Mouse (Mus musculus) kidney, embryonic 14.5 days (tissue): ENCODE data around the gene Crtc2. TPM values are rescaled to one million over a fixed set of nuclear protein-coding genes. Genes with fewer than 3 reads are reported as not detected.
"Not testable (repeated sequence)": the region's sequence is repeated elsewhere in the genome, so short reads cannot be mapped to it uniquely, and the experiment has no call there.

ENCODE experiments used
- ATAC-seq: fragments of 200-750 bp; cut with Nextera tagmentation; 2 replicates; pipeline ENCODE4 v1.8.0; 2017; ENCODE audit warnings: moderate number of reproducible peaks, mild to moderate bottlenecking, moderate TSS enrichment, moderate library complexity; ENCODE audit not compliant: low FRiP score, low TSS enrichment
- H3K27ac ChIP-seq: fragments of 300-500 bp; sonication (generic); 2 replicates; pipeline ENCODE4 v1.5.1; 2014; ENCODE audit warnings: low read depth, mild to moderate bottlenecking, low read length, moderate library complexity, mixed read lengths
- H3K27me3 ChIP-seq: fragments of 300-500 bp; sonication (generic); 2 replicates; pipeline ENCODE4 v1.6.1; 2014; ENCODE audit warnings: mild to moderate bottlenecking, low read length; ENCODE audit not compliant: control insufficient read depth, insufficient read depth
- H3K36me3 ChIP-seq: fragments of 300-500 bp; sonication (generic); 2 replicates; pipeline ENCODE4 v1.6.1; 2014; ENCODE audit warnings: low read length, mixed read lengths; ENCODE audit not compliant: control insufficient read depth, insufficient read depth
- H3K4me1 ChIP-seq: fragments of 300-500 bp; sonication (generic); 2 replicates; pipeline ENCODE4 v1.6.1; 2014; ENCODE audit warnings: low read length, mixed read lengths; ENCODE audit not compliant: control insufficient read depth, insufficient read depth
- H3K4me2 ChIP-seq: fragments of 300-500 bp; sonication (generic); replicated peaks from 2 replicates; pipeline ENCODE4 v1.6.1; 2014; ENCODE audit warnings: low read depth, mild to moderate bottlenecking, low read length
- H3K4me3 ChIP-seq: fragments of 300-500 bp; sonication (generic); 2 replicates; pipeline ENCODE4 v1.5.1; 2014; ENCODE audit warnings: mild to moderate bottlenecking, low read length
- H3K9ac ChIP-seq: fragments of 300-500 bp; sonication (generic); 2 replicates; pipeline ENCODE4 v1.6.1; 2014; ENCODE audit warnings: low read depth, mild to moderate bottlenecking, low read length, moderate library complexity
- H3K9me3 ChIP-seq: fragments of 300-500 bp; sonication (generic); 2 replicates; pipeline ENCODE4 v1.6.1; 2016; ENCODE audit warnings: low read length; ENCODE audit not compliant: control insufficient read depth
- WGBS: fragments of 180-500 bp; shearing (Covaris S2); extraction: QIAGEN DNeasy Blood & Tissue Kit; methylation state at CpG from one replicate; pipeline ENCODE4 v1.1.7; 2014; 5-methylcytosine and 5-hydroxymethylcytosine counted together
- polyA plus RNA-seq: library from polyadenylated mRNA; unstranded; fragments of >200 nt; fragmentation: Nextera tagmentation; extraction: Ambion mirVana; gene quantifications from 2 replicates; pipeline ENCODE4 v1.2.1, GENCODE M21; 2014

Gene Crtc2
- polyA plus RNA-seq, 1 experiment from 2014 or later = 21.5 TPM

DNA sequence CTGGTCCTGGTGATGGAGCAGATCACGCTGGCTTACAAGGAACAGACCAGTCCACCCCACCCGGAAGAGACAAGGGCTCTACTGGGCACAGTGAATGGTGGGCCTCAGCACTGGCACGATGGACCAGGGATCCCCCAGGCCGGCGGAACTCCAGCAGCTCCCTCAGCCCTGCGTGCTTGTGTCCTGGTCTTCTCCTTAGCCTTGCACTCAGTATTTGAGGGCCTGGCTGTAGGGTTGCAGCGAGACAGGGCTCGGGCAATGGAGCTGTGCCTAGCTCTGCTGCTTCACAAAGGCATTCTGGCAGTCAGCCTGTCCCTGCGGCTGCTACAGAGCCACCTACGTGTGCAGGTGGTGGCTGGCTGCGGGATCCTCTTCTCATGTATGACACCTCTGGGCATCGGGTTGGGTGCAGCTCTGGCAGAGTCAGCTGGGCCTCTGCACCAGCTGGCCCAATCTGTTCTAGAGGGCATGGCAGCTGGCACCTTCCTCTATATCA, 2.2 kb upstream of the Crtc2 start:
- peaks cover 21% of the 10 kb centered on the region for H3K36me3 ChIP-seq
- 96% methylated on average over 9 of the region's 12 CpGs for WGBS
- not testable (repeated sequence) for ATAC-seq, H3K9me3 ChIP-seq, H3K9ac ChIP-seq, H3K4me3 ChIP-seq, H3K27me3 ChIP-seq, H3K27ac ChIP-seq, H3K4me2 ChIP-seq
- peaks cover 16% of the 10 kb centered on the region for H3K4me1 ChIP-seq

DNA sequence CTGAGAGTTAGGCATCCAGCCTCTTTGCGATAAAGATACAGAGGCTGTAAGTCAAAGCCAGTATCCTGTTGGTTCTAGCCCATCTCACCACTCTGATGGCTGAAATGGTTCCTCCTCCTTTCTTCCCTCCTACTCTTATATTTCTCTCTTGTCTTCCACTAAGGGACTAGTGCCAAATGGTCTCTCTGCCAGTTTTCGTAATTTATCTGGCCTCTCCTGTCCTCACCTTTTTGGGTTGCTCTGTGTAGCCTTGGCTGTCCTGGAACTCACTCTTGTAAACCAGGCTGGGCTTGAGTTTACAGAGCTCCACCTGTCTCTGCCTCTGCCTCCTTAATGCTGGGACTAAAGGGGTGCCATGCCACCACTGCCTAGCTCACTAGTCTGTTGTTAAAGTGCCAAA, 1.3 kb upstream of the Crtc2 start:
- 97% methylated on average over 2 of the region's 2 CpGs for WGBS
- peaks cover 13% of the 10 kb centered on the region for H3K4me1 ChIP-seq
- H3K27ac ChIP-seq, H3K4me3 ChIP-seq, H3K9me3 ChIP-seq, H3K9ac ChIP-seq, H3K4me2 ChIP-seq, H3K27me3 ChIP-seq, ATAC-seq: not testable (repeated sequence)
- H3K36me3 ChIP-seq = peaks cover 21% of the 10 kb centered on the region

DNA sequence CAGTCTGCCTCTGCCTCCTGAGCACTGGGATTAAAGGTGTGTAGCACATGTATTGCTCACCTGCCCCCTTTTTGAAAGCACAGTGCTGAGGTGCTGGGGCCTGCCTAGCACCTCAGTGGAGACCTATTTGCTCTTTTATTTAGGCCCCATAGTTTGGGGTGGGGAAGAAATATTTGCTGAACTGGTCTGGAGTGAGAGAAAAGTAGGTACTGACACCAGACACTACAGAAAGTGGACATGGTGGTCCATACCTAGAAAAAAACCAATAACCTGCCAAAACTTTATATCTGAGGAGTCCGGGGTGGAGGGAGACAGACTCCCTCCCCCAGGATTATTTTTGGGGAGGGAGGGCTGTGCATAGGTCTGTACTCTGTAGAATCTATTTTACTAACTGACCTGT, 789 bp upstream of the Crtc2 start:
- not testable (repeated sequence) for H3K27ac ChIP-seq, H3K9me3 ChIP-seq, H3K27me3 ChIP-seq, H3K4me2 ChIP-seq, H3K9ac ChIP-seq, H3K4me3 ChIP-seq
- peaks cover 12% of the 10 kb centered on the region for H3K4me1 ChIP-seq
- 0 out of 2 replicates have a peak, but pooled peaks have one; percentile 0 for ATAC-seq
- WGBS = 83% methylated on average over 1 of the region's 1 CpGs
- peaks cover 26% of the 10 kb centered on the region for H3K36me3 ChIP-seq

DNA sequence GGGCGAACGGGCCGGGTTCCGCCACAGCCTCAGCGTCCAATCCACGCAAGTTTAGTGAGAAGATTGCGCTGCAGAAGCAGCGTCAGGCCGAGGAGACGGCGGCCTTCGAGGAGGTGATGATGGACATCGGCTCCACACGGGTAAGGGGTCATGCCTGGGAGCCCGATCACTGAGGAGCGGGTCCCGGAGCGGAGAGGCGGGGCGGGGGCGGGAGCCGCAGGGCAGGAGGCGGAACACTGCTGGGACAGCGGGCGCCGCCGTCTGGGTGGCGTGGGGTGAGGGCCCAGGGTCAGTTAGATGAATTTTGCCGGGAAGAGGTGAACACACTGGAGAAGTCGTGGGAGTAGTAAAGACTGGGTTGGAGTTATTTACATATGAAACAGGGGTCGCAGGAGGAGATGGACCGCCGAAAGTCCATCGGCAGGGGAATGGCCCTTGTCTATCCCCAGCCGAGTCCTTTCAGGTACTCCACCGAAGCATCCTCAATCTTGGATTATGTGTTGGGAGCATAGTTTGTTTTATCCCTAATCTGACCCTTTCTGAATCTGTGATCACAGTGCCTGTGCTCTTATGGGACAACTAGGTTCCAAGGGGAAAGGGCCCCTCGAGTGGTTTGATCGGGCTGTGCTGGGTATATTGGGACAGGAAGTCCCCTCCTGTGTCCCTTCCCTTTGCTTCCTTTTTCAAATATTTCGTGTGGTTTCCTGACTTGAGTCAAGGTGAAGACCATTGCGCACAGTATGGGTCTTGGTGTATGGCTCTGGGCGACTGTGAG, 643 bp downstream of the Crtc2 start:
- H3K4me1 ChIP-seq = peaks cover 7% of the 10 kb centered on the region
- H3K36me3 ChIP-seq = peaks cover 37% of the 10 kb centered on the region
- H3K27ac ChIP-seq = peak overlapping the region; percentile 85
- H3K9ac ChIP-seq = peak overlapping the region; percentile 81
- H3K27me3 ChIP-seq = no peaks in the 10 kb centered on the region
- H3K4me2 ChIP-seq = peak overlapping the region; percentile 78
- WGBS = under 1% methylated on average over 41 of the region's 41 CpGs
- ATAC-seq = peak; percentile 69
- H3K4me3 ChIP-seq = peak overlapping the region; percentile 92
- no peaks in the 10 kb centered on the region for H3K9me3 ChIP-seq

DNA sequence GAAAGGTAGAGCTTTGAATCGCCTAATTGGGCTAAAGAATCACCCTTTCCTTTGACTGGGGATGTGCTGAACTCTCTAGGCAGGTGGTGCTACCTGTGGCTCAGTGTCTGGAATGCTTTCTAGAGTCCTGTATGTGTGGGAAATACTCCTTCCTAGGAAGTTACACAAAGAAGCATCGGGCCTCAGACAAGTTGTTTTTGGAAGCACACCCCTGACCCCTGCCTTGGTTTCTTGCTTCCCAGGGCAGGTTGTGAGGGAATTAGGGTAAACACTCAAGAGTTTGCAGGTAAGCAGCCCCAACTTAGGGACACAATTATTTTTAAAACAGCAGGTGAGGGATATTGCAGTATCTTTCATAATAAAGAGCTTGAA, 1.2 kb downstream of the Crtc2 start:
- H3K9ac ChIP-seq = peak overlapping the region; percentile 81
- 0% methylated on average over 2 of the region's 2 CpGs for WGBS
- H3K36me3 ChIP-seq = peaks cover 39% of the 10 kb centered on the region
- H3K4me1 ChIP-seq = peaks cover 7% of the 10 kb centered on the region
- H3K27ac ChIP-seq = no peak overlapping the region
- H3K27me3 ChIP-seq = no peaks in the 10 kb centered on the region
- H3K4me2 ChIP-seq = peak overlapping the region; percentile 78
- no peaks in the 10 kb centered on the region for H3K9me3 ChIP-seq
- no peak for ATAC-seq
- H3K4me3 ChIP-seq = peak overlapping the region; percentile 92

DNA sequence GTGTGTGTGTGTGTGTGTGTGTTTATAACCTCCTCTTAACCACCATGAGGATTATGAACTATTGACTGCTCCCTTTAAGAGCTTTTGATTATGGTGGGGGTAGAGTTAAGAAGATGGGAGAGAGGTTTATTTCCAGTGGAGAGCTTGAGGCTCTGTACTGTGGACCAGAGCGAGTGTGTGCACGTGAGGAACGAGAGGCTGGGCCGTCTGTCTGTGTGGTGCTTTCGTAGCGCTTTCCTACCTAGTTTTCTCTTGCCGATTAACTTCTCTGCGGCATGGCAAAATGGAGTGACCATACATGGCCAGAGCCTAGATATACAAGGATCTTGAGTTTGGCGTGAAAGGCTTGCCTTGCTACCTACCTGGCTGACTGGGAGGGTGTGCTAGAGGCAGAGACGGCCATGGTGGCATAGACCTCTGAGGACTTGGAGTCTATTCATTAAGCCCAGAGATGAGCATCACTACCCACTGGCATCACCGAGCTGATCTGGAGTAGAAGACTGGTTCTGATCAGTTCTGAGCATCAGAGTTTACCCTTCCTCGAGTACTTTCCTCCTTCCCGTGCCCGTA, 1.9 kb downstream of the Crtc2 start:
- no peak overlapping the region for H3K4me3 ChIP-seq
- no peaks in the 10 kb centered on the region for H3K9me3 ChIP-seq
- no peaks in the 10 kb centered on the region for H3K27me3 ChIP-seq
- no peak overlapping the region for H3K4me2 ChIP-seq
- H3K9ac ChIP-seq = peak overlapping the region; percentile 81; the same call in 1 of the 2 replicates
- no peak for ATAC-seq
- peaks cover 39% of the 10 kb centered on the region for H3K36me3 ChIP-seq
- no peak overlapping the region for H3K27ac ChIP-seq
- WGBS = 90% methylated on average over 14 of the region's 14 CpGs
- peaks cover 7% of the 10 kb centered on the region for H3K4me1 ChIP-seq

DNA sequence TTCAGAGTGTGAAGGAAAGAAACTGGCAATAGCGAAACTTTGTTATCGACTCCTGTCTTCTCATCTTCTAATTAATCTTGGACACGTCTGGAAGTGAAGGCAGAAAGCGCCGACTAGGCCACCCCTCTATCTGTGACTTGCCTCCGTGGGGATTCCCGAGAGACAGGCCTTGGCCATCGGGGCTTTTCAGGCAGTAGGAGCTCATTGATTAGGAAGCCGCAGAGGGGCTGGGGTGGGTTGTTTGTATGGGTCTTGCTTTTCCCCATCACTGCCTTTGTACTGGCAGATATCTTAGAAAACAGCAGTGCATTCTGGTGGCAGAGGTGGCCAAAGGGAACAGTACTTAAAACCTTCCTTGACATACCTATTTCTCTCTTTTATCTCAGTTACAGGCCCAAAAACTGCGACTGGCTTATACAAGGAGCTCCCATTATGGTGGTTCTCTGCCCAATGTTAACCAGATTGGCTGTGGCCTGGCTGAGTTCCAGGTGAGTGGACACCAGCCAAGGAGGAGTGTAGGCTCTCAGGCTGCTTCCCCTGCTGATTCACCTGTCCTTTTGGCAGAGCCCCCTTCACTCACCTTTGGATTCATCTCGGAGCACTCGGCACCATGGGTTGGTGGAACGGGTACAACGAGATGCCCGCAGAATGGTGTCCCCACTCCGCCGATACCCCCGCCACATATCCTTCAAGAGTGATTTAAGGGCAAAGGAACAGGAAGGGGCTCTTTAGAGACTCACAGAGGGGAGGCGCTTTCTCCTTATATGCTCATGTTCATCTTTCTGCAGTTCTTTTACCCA, 3.0 kb downstream of the Crtc2 start:
- Histone ChIP-seq H3K27ac (no peak overlapping the region), H3K27me3 (no peaks in the 10 kb centered on the region), H3K4me1 (peaks cover 7% of the 10 kb centered on the region), H3K4me3 (no peak overlapping the region), H3K9me3 (no peaks in the 10 kb centered on the region), H3K9ac (no peak overlapping the region), H3K4me2 (no peak overlapping the region), H3K36me3 (peaks cover 41% of the 10 kb centered on the region)
- 91% methylated on average over 19 of the region's 19 CpGs for WGBS
- no peak for ATAC-seq

DNA sequence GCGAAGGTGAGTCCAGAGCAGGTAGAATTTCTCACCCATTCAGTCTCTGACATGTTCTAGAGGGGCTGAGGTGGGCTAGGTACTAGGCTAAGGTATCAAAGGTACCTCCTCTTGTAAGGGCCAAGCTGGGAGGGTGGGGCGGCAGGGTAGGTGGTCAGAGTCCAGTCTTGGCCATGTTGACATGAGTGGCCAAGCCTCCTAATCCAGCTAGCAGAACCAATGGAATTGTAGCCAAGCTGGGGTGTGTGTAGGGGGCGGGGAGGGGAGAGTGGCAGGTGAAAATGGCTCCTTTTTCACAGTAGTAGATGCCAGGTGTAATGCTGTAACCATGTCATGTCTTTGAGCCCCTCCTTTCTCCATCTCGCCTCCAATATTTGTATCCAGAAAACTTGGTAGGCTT, 4.6 kb downstream of the Crtc2 start:
- H3K27ac ChIP-seq = no peak overlapping the region
- no peak overlapping the region for H3K4me3 ChIP-seq
- no peak overlapping the region for H3K9ac ChIP-seq
- peaks cover 7% of the 10 kb centered on the region for H3K4me1 ChIP-seq
- 89% methylated on average over 4 of the region's 4 CpGs for WGBS
- H3K36me3 ChIP-seq = peaks cover 57% of the 10 kb centered on the region
- no peaks in the 10 kb centered on the region for H3K9me3 ChIP-seq
- no peak for ATAC-seq
- no peaks in the 10 kb centered on the region for H3K27me3 ChIP-seq
- no peak overlapping the region for H3K4me2 ChIP-seq
